Mouse (Mus musculus): ENCODE measurements around the gene Rapgef4. TPM values are rescaled to one million over a fixed set of nuclear protein-coding genes. Genes with fewer than 3 reads are reported as not detected.
A peak's percentile ranks its signal among the peaks of the same experiment; 100 is the strongest.

Rapgef4 gene
- polyA plus RNA-seq, 1 experiment from 2014 or later, result 42.9 TPM

DNA sequence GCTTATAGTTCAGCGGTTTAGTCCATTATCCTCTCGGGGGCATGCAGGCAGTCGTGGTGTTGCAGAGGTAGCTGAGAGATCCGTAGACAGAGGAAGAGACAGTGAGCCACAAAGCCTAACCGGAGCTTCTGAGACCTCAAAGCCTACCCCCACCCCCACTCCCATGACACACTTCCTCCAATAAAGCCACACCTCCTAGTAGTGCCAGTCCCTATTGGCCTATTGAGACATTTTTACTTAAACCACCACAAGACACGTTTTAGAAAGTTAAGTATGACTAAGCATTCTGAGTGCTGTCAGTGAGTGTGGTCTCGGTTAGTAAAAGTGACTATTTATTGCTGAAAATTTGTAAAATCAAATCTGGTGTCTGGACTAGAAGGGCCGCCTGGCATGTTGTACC is 189.5 kb downstream of the Rapgef4 start:
- Histone ChIP-seq H3K9me3 (no peaks in the 10 kb centered on the region), H3K4me2 (no peak overlapping the region), H3K27ac (no peak overlapping the region), H3K4me1 (0 out of 2 replicates have a peak, but pooled peaks cover 6% of the 10 kb centered on the region), H3K4me3 (no peak overlapping the region), H3K27me3 (replicated peaks) (no peaks in the 10 kb centered on the region), H3K9ac (no peak overlapping the region), H3K36me3 (replicated peaks) (no peaks in the 10 kb centered on the region)
- WGBS, result 82% methylated on average over 8 of the region's 8 CpGs
- ATAC-seq (replicated peaks), result no peak

GRCm38 (mm10) chr2:72171204-72171603 is 190.2 kb downstream of the Rapgef4 start:
- no peaks in the 10 kb centered on the region for H3K9me3 ChIP-seq
- no peak overlapping the region for H3K4me3 ChIP-seq
- no peak overlapping the region for H3K27ac ChIP-seq
- H3K36me3 ChIP-seq (replicated peaks), result no peaks in the 10 kb centered on the region
- H3K4me2 ChIP-seq, result no peak overlapping the region
- 90% methylated on average over 5 of the region's 5 CpGs for WGBS
- ATAC-seq (replicated peaks), result no peak
- no peaks in the 10 kb centered on the region for H3K27me3 ChIP-seq (replicated peaks)
- peaks cover 10% of the 10 kb centered on the region; the same call in 1 of the 2 replicates for H3K4me1 ChIP-seq
- no peak overlapping the region for H3K9ac ChIP-seq

DNA sequence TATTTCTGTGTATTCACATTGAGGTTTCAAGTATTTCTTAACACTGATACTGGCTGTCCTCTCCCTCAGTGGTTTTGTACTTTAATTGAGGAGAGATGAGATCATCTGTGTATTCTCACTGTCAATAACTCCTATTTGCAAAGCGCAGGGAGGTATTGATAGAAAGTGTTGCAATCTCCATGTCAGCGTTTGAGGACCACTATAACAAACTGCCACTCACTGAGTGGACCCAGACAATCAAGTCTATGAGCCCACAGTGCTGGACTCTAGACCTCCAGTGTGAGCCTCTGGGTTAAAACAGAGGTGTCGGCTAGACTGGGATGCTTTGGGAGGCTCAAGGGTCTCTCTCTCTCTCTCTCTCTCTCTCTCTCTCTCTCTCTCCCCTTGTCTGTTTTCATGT is 192.0 kb downstream of the Rapgef4 start:
- H3K9me3 ChIP-seq, result no peaks in the 10 kb centered on the region
- ATAC-seq (replicated peaks), result no peak
- no peak overlapping the region for H3K9ac ChIP-seq
- peaks cover 11% of the 10 kb centered on the region; the same call in 1 of the 2 replicates for H3K4me1 ChIP-seq
- no peaks in the 10 kb centered on the region for H3K27me3 ChIP-seq (replicated peaks)
- WGBS, result 83% methylated on average over 3 of the region's 3 CpGs
- no peak overlapping the region for H3K4me2 ChIP-seq
- no peak overlapping the region for H3K27ac ChIP-seq
- no peak overlapping the region for H3K4me3 ChIP-seq
- no peaks in the 10 kb centered on the region for H3K36me3 ChIP-seq (replicated peaks)

DNA sequence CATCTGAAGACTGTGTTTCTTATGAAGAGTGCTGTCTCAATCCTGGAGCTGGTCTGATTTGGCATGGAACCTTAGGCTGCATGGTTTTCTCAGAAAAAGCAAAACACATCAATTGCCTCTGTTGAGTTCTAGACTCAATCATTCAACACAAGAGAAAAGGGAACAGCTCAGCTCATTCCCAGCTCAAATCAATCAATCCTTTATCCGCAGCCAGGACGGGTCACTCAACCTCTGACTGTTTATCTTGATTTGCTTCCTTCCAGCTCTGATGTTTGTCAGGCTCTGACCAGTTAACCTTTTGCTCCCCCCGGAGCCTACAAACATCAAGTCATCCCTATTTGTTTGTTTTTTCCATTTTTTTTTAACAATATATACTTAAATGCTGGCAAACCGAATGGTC is 192.8 kb downstream of the Rapgef4 start:
- H3K27me3 ChIP-seq (replicated peaks), result no peaks in the 10 kb centered on the region
- H3K9me3 ChIP-seq, result no peaks in the 10 kb centered on the region
- H3K9ac ChIP-seq, result no peak overlapping the region
- no peak overlapping the region for H3K27ac ChIP-seq
- no peaks in the 10 kb centered on the region for H3K36me3 ChIP-seq (replicated peaks)
- H3K4me3 ChIP-seq, result no peak overlapping the region
- H3K4me1 ChIP-seq, result peaks cover 19% of the 10 kb centered on the region
- 82% methylated on average over 4 of the region's 4 CpGs for WGBS
- ATAC-seq (replicated peaks), result no peak
- H3K4me2 ChIP-seq, result no peak overlapping the region

DNA sequence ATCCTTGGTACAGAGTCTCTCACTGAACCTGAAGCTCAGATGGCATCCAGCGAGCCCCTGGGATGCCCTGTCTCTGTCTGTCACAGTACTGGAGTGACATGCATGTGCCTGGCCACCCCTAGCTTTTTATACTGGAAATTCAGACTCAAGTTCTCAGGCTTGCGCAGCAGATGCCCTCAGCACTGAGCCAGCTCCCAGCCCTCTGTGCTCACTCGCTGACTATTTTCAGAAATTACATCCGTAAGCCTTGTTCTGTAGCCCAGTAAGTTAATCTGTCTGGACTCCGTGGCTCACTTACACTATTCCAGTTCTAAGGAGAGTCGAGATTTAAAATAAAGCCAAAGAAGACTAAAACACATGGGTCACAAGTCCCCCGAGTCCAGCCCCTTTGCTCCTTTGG is 194.5 kb downstream of the Rapgef4 start:
- Histone ChIP-seq H3K27me3 (replicated peaks) (no peaks in the 10 kb centered on the region), H3K36me3 (replicated peaks) (no peaks in the 10 kb centered on the region), H3K9me3 (no peaks in the 10 kb centered on the region), H3K4me2 (no peak overlapping the region), H3K4me3 (no peak overlapping the region), H3K4me1 (peaks cover 18% of the 10 kb centered on the region), H3K27ac (no peak overlapping the region), H3K9ac (no peak overlapping the region)
- WGBS, result 67% methylated on average over 7 of the region's 7 CpGs
- no peak for ATAC-seq (replicated peaks)

GRCm38 (mm10) chr2:72175971-72176370 is 194.9 kb downstream of the Rapgef4 start:
- 34% methylated on average over 5 of the region's 5 CpGs for WGBS
- Histone ChIP-seq H3K4me2 (no peak overlapping the region), H3K36me3 (replicated peaks) (no peaks in the 10 kb centered on the region), H3K9me3 (no peaks in the 10 kb centered on the region), H3K4me1 (peaks cover 18% of the 10 kb centered on the region), H3K9ac (no peak overlapping the region), H3K4me3 (no peak overlapping the region), H3K27me3 (replicated peaks) (no peaks in the 10 kb centered on the region), H3K27ac (no peak overlapping the region)
- ATAC-seq (replicated peaks), result no peak

DNA sequence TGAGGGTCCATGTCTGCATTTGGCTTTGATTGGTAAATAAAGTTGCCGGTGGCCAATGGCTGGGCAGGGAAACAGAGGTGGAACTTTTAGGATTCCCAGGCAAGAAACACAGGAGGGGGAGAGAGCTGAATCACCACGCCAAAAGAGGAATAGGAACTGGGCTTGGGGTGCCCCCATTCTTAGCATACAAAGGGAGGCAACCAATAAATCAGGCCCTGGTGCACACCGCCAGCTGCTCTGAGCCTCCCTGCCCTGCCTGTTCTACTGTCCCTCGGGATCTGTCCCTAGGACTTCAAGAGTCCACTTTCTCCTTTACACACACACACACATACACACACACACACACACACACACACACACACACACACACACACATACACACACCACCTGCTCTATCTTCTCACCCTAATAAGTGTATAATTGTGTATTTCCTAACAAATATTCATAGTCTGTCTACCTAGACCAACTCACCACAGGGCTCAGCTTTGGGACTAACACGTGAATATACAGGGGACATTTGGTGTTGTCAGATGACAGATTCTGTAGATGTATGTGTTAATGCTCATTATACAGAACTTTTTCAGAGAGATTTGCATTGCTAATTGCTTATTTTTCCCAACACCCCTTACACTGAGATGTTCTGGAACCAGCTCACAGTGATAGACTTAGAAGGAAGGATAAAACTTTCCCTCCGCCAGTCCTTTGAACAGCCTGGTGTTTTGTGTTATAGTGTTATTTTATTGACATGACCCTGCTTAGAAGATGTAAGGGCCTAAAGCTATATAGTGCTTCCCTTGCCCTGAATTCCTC is 196.4 kb downstream of the Rapgef4 start:
- Histone ChIP-seq H3K27me3 (replicated peaks) (no peaks in the 10 kb centered on the region), H3K4me2 (no peak overlapping the region), H3K36me3 (replicated peaks) (no peaks in the 10 kb centered on the region), H3K9me3 (no peaks in the 10 kb centered on the region), H3K4me3 (no peak overlapping the region), H3K4me1 (peaks cover 18% of the 10 kb centered on the region), H3K9ac (no peak overlapping the region), H3K27ac (no peak overlapping the region)
- no peak for ATAC-seq (replicated peaks)
- 60% methylated on average over 6 of the region's 6 CpGs for WGBS

GRCm38 (mm10) chr2:72178025-72178424 is 197.0 kb downstream of the Rapgef4 start:
- no peaks in the 10 kb centered on the region for H3K9me3 ChIP-seq
- no peak for ATAC-seq (replicated peaks)
- no peak overlapping the region for H3K9ac ChIP-seq
- peaks cover 18% of the 10 kb centered on the region for H3K4me1 ChIP-seq
- H3K4me2 ChIP-seq, result no peak overlapping the region
- no peaks in the 10 kb centered on the region for H3K36me3 ChIP-seq (replicated peaks)
- H3K27me3 ChIP-seq (replicated peaks), result no peaks in the 10 kb centered on the region
- 92% methylated on average over 4 of the region's 4 CpGs for WGBS
- no peak overlapping the region for H3K4me3 ChIP-seq
- H3K27ac ChIP-seq, result no peak overlapping the region

DNA sequence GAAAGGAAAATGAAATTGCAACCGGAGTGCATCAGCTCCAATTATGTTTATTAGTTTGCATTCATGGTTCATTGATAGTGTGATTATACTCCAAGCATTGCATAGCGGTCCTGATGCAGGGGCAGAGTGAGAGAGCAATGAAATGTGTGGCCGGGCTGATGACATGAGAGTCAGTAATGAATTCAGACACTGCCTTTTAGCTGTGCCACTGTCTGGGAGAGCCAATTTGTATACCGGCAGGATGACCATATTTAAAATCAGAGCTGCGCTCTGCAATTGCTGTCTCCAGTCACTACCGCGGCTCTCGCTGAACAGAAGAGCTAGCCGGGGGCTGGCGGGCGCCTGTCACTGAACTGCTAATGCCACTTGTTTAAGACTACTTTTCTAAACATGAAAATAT is 197.5 kb downstream of the Rapgef4 start:
- no peak for ATAC-seq (replicated peaks)
- Histone ChIP-seq H3K9ac (no peak overlapping the region), H3K9me3 (no peaks in the 10 kb centered on the region), H3K27me3 (replicated peaks) (no peaks in the 10 kb centered on the region), H3K27ac (0 out of 2 replicates have a peak overlapping the region, but pooled peaks have one; percentile 8), H3K4me2 (no peak overlapping the region), H3K4me3 (no peak overlapping the region), H3K4me1 (peaks cover 18% of the 10 kb centered on the region), H3K36me3 (replicated peaks) (no peaks in the 10 kb centered on the region)
- 56% methylated on average over 11 of the region's 11 CpGs for WGBS

GRCm38 (mm10) chr2:72179600-72180301 is 198.7 kb downstream of the Rapgef4 start:
- Histone ChIP-seq H3K27ac (no peak overlapping the region), H3K4me2 (no peak overlapping the region), H3K27me3 (replicated peaks) (no peaks in the 10 kb centered on the region), H3K4me3 (no peak overlapping the region), H3K9me3 (no peaks in the 10 kb centered on the region), H3K36me3 (replicated peaks) (no peaks in the 10 kb centered on the region), H3K4me1 (peaks cover 18% of the 10 kb centered on the region), H3K9ac (no peak overlapping the region)
- ATAC-seq (replicated peaks), result no peak
- 95% methylated on average over 15 of the region's 15 CpGs for WGBS

DNA sequence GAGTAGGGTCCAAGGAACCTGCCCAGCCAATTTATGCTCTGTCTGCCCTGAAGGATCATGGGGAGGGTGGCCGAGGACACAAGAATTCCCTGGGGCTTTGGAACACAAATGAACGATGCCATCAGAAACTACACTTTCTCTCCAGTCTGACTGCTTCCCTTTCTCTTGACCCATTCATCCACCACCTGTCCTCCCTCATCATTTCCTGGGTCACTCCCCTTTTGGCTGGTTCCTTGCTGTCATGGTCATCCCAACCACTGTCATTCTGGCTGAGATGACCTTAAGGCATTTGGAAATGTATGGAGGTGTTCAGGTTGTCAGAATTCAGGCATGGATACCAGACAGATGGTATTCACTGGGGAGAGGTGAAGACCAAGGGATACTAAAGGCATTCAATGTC is 200.4 kb downstream of the Rapgef4 start:
- ATAC-seq (replicated peaks), result no peak
- no peaks in the 10 kb centered on the region for H3K9me3 ChIP-seq
- no peak overlapping the region for H3K4me2 ChIP-seq
- peaks cover 10% of the 10 kb centered on the region; the same call in 1 of the 2 replicates for H3K4me1 ChIP-seq
- H3K4me3 ChIP-seq, result no peak overlapping the region
- no peaks in the 10 kb centered on the region for H3K27me3 ChIP-seq (replicated peaks)
- H3K27ac ChIP-seq, result no peak overlapping the region
- 0 out of 2 replicates have a peak, but pooled peaks cover 2% of the 10 kb centered on the region for H3K36me3 ChIP-seq (replicated peaks)
- H3K9ac ChIP-seq, result no peak overlapping the region
- 71% methylated on average over 2 of the region's 2 CpGs for WGBS

DNA sequence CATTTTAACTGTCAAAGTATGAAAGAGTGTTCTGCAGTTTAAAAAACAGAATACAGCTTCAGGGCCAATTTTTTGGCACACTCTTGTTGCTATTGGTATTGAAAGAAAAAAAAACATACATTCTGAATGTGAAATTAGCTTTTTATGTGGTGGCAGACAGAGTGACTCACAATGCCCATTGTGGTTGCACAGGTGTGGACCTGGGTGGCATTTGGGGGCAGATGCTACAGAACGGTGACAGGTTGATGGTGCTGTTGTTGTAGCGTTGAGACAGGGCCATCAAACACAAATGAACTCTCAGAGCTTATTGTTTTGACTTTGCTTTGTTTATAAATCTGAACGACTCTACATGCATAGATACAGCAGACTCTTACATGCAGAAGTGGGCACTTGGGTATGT is 202.7 kb downstream of the Rapgef4 start:
- Histone ChIP-seq H3K4me1 (peaks cover 3% of the 10 kb centered on the region; the same call in 1 of the 2 replicates), H3K27me3 (replicated peaks) (no peaks in the 10 kb centered on the region), H3K36me3 (replicated peaks) (0 out of 2 replicates have a peak, but pooled peaks cover 2% of the 10 kb centered on the region), H3K9me3 (no peaks in the 10 kb centered on the region), H3K4me2 (no peak overlapping the region), H3K4me3 (no peak overlapping the region), H3K9ac (no peak overlapping the region), H3K27ac (no peak overlapping the region)
- WGBS, result 79% methylated on average over 3 of the region's 3 CpGs
- no peak for ATAC-seq (replicated peaks)
